Mouse (Mus musculus): ENCODE data around the gene Kctd21. TPM values are rescaled to one million over a fixed set of nuclear protein-coding genes. Genes with fewer than 3 reads are reported as not detected.

The Kctd21 gene
- polyA plus RNA-seq, 1 experiment from 2014 or later, result 6.6 TPM

GRCm38 (mm10) chr7:97388541-97388940 lies 56.4 kb downstream of the Kctd21 start:
- no peak for ATAC-seq (ENCODE audit: insufficient number of reproducible peaks, insufficient read depth, low FRiP score, low read depth)
- no peak overlapping the region for H3K27ac ChIP-seq (ENCODE audit: low read length)
- no peak overlapping the region for H3K9ac ChIP-seq (replicated peaks; ENCODE audit: low read depth, low read length)
- H3K27me3 ChIP-seq (ENCODE audit: control insufficient read depth, insufficient read depth, low read length), result no peaks in the 10 kb centered on the region
- no peak overlapping the region for H3K4me2 ChIP-seq (replicated peaks; ENCODE audit: low read depth, low read length)
- peaks cover 64% of the 10 kb centered on the region for H3K36me3 ChIP-seq (ENCODE audit: control insufficient read depth, insufficient read depth, low read length)
- H3K4me3 ChIP-seq (ENCODE audit: low read depth, low read length), result no peak overlapping the region
- H3K9me3 ChIP-seq (ENCODE audit: control insufficient read depth, low read depth, low read length), result no peaks in the 10 kb centered on the region
- 93% methylated on average over 4 of the region's 4 CpGs for WGBS
- H3K4me1 ChIP-seq (ENCODE audit: control insufficient read depth, insufficient read depth, low read length), result no peaks in the 10 kb centered on the region

DNA sequence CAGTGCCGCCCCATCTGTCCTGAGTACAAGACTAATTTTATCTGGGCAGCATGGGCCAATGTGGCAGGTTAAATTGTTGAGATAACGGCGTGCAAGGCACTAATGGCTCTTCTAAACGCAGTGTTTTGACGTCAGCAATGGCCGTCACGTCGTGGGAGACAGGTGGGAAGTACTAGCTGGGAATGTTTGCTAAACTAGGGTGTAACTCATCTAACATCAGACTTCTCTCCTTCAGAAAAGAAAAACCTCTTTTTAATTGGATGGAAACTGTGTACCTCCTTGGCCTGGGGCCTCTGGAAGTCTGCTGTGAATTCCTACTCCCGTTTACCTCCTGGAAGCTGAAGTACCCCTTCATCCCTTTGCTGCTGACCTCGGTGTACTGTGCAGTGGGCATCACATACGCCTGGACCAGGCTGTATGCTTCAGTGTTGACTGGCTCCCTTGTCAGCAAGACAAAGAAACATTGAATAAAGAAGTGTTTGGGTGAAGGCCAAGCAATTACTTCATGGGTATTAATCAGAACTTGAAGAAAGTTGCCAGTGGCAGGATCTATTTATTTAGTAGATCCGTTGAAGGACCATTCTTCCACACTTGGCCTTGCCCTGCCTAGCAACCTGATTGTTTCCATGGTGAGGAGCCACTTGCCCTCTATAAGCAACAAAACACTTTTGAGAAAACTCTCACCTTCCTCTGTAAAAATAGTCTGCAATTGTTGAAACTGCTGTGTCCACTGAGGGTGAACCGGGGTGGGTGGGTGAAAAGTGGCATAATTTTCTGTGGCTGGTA lies 59.4 kb downstream of the Kctd21 start:
- Histone ChIP-seq H3K27ac (ENCODE audit: low read length) (no peak overlapping the region), H3K36me3 (ENCODE audit: control insufficient read depth, insufficient read depth, low read length) (peaks cover 39% of the 10 kb centered on the region), H3K4me3 (ENCODE audit: low read depth, low read length) (no peak overlapping the region), H3K9me3 (ENCODE audit: control insufficient read depth, low read depth, low read length) (no peaks in the 10 kb centered on the region), H3K4me1 (ENCODE audit: control insufficient read depth, insufficient read depth, low read length) (no peaks in the 10 kb centered on the region), H3K9ac (replicated peaks; ENCODE audit: low read depth, low read length) (no peak overlapping the region), H3K4me2 (replicated peaks; ENCODE audit: low read depth, low read length) (no peak overlapping the region), H3K27me3 (ENCODE audit: control insufficient read depth, insufficient read depth, low read length) (no peaks in the 10 kb centered on the region)
- no peak for ATAC-seq (ENCODE audit: insufficient number of reproducible peaks, insufficient read depth, low FRiP score, low read depth)
- 70% methylated on average over 13 of the region's 13 CpGs for WGBS

DNA sequence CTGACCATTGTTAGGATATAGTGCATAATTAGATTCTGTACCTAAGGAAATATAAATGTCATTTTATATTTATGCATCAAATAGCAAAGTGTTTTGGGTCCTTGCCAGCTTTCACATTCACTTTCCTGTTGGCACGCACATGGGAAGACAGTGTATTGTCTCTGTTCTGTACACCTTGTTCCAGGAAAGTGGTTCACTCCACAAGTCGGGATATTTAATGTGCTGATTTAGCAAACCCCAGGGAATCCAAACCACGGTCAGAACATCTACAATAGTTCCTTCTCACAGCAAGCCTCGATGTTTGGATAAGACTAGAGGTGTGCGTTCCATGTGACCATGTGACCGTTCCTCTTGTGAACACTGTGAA lies 59.9 kb downstream of the Kctd21 start:
- ATAC-seq (ENCODE audit: insufficient number of reproducible peaks, insufficient read depth, low FRiP score, low read depth), result no peak
- no peak overlapping the region for H3K27ac ChIP-seq (ENCODE audit: low read length)
- H3K9ac ChIP-seq (replicated peaks; ENCODE audit: low read depth, low read length), result no peak overlapping the region
- WGBS, result 86% methylated on average over 6 of the region's 6 CpGs
- no peak overlapping the region for H3K4me2 ChIP-seq (replicated peaks; ENCODE audit: low read depth, low read length)
- H3K36me3 ChIP-seq (ENCODE audit: control insufficient read depth, insufficient read depth, low read length), result peaks cover 34% of the 10 kb centered on the region
- no peak overlapping the region for H3K4me3 ChIP-seq (ENCODE audit: low read depth, low read length)
- no peaks in the 10 kb centered on the region for H3K4me1 ChIP-seq (ENCODE audit: control insufficient read depth, insufficient read depth, low read length)
- no peaks in the 10 kb centered on the region for H3K27me3 ChIP-seq (ENCODE audit: control insufficient read depth, insufficient read depth, low read length)
- no peaks in the 10 kb centered on the region for H3K9me3 ChIP-seq (ENCODE audit: control insufficient read depth, low read depth, low read length)

DNA sequence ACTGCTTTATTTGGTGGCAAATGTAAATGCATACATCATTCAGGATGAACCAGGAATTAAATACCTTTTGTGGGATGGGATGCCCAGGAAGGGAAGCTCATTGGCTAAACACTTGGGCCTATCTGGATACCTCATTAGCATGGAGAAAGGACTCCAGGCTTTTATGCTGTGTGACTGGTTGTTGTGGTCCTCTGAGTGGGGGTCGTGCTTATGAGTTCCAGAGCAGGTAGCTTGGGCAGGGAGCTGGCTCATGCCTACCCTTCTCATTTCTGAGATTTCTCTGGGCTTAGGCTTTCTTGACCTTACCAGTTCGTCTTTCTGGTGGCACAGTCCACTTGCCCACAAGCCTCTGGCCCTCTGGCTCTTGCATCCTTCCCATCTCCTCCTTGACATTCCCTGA lies 62.2 kb downstream of the Kctd21 start:
- Histone ChIP-seq H3K4me2 (replicated peaks; ENCODE audit: low read depth, low read length) (no peak overlapping the region), H3K4me3 (ENCODE audit: low read depth, low read length) (no peak overlapping the region), H3K27ac (ENCODE audit: low read length) (no peak overlapping the region), H3K27me3 (ENCODE audit: control insufficient read depth, insufficient read depth, low read length) (no peaks in the 10 kb centered on the region), H3K9me3 (ENCODE audit: control insufficient read depth, low read depth, low read length) (no peaks in the 10 kb centered on the region), H3K4me1 (ENCODE audit: control insufficient read depth, insufficient read depth, low read length) (no peaks in the 10 kb centered on the region), H3K36me3 (ENCODE audit: control insufficient read depth, insufficient read depth, low read length) (peaks cover 22% of the 10 kb centered on the region), H3K9ac (replicated peaks; ENCODE audit: low read depth, low read length) (no peak overlapping the region)
- no peak for ATAC-seq (ENCODE audit: insufficient number of reproducible peaks, insufficient read depth, low FRiP score, low read depth)
- WGBS, result 79% methylated on average over 2 of the region's 2 CpGs

GRCm38 (mm10) chr7:97398943-97399342 lies 66.8 kb downstream of the Kctd21 start:
- 85% methylated on average over 6 of the region's 6 CpGs for WGBS
- no peaks in the 10 kb centered on the region for H3K27me3 ChIP-seq (ENCODE audit: control insufficient read depth, insufficient read depth, low read length)
- H3K4me2 ChIP-seq (replicated peaks; ENCODE audit: low read depth, low read length), result no peak overlapping the region
- ATAC-seq (ENCODE audit: insufficient number of reproducible peaks, insufficient read depth, low FRiP score, low read depth), result no peak
- H3K4me3 ChIP-seq (ENCODE audit: low read depth, low read length), result no peak overlapping the region
- no peak overlapping the region for H3K27ac ChIP-seq (ENCODE audit: low read length)
- H3K9ac ChIP-seq (replicated peaks; ENCODE audit: low read depth, low read length), result no peak overlapping the region
- no peaks in the 10 kb centered on the region for H3K36me3 ChIP-seq (ENCODE audit: control insufficient read depth, insufficient read depth, low read length)
- peaks cover 14% of the 10 kb centered on the region for H3K4me1 ChIP-seq (ENCODE audit: control insufficient read depth, insufficient read depth, low read length)
- no peaks in the 10 kb centered on the region for H3K9me3 ChIP-seq (ENCODE audit: control insufficient read depth, low read depth, low read length)

Other genes starting within 250 kb of the Kctd21 start
- 3.4 and 3.6 TPM in 2 replicates for gene Usp35, start 307 bp upstream of the Kctd21 start, polyA plus RNA-seq (2014; fragmentation: Nextera tagmentation; extraction: Ambion mirVana)
- 38.3 and 40.5 TPM in 2 replicates for gene Alg8, start 39.3 kb downstream of the Kctd21 start, polyA plus RNA-seq (2014; fragmentation: Nextera tagmentation; extraction: Ambion mirVana)
- 376 and 384 TPM in 2 replicates for gene Ndufc2, start 67.7 kb downstream of the Kctd21 start, polyA plus RNA-seq (2014; fragmentation: Nextera tagmentation; extraction: Ambion mirVana)
- gene Thrsp, start 85.4 kb downstream of the Kctd21 start, polyA plus RNA-seq (2014; fragmentation: Nextera tagmentation; extraction: Ambion mirVana), result 0.39 and 1.0 TPM in 2 replicates
- 10.8 and 12.6 TPM in 2 replicates for gene Kctd14, start 119.0 kb downstream of the Kctd21 start, polyA plus RNA-seq (2014; fragmentation: Nextera tagmentation; extraction: Ambion mirVana)
- 56.7 and 61.3 TPM in 2 replicates for gene Ints4, start 148.6 kb downstream of the Kctd21 start, polyA plus RNA-seq (2014; fragmentation: Nextera tagmentation; extraction: Ambion mirVana)
- 56.8 and 62.4 TPM in 2 replicates for gene Aamdc, start 247.2 kb downstream of the Kctd21 start, polyA plus RNA-seq (2014; fragmentation: Nextera tagmentation; extraction: Ambion mirVana)
- 26.8 and 33.3 TPM in 2 replicates for gene Rsf1, start 247.6 kb downstream of the Kctd21 start, polyA plus RNA-seq (2014; fragmentation: Nextera tagmentation; extraction: Ambion mirVana)